ENCODE assay signal across 28 mouse cellular contexts in the genomic region with DNA sequence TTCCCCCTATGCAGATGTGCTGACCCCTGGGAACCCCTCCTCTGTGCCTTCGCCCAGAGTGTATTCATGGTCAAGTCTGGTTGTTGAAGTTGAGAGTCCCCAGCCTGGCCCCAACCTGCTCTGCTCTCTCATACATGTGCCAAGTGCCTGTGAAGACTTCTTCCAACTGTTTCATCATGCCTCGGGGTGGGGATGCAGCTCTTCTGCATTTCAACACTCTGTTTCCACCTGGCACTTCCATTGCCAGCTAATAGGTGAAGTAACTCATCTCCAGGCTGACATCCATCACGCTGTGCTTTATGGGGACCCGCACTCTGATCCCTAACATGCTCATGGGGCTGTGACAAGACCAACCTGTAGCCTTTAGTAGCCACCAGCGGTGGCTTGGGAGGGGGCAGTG.
DNase-seq lines count a peak whose midpoint lies in the region; ATAC-seq lines count a peak whose summit lies in the region.
"Had no signal": no experiment of that assay in that cellular context is flagged by ENCODE, and none has a peak within 500 bp of the region (broad histone marks: within the 10 kb centered on the region; RNA-seq: fewer than 3 reads in every experiment).

No protein-coding gene starts in this region.

- no peak overlapping the region for H3K9ac ChIP-seq in liver, embryonic 16.5 days (ENCODE audit: low read depth, low read length)
- no peak overlapping the region for H3K9ac ChIP-seq in liver, embryonic 12.5 days
- H3K9ac ChIP-seq: forebrain, embryonic 13.5 days; heart, embryonic 12.5 days; hindbrain, embryonic 13.5 days; limb, embryonic 13.5 days; lung, embryonic 14.5 days; midbrain, embryonic 12.5 days; neural tube, embryonic 12.5 days had no signal

- peak overlapping the region; percentile 61 for H3K27ac ChIP-seq in liver, embryonic 16.5 days (ENCODE audit: low read length)
- no peak overlapping the region for H3K27ac ChIP-seq in liver, embryonic 12.5 days
- H3K27ac ChIP-seq: forebrain, embryonic 13.5 days; heart, adult 2 months; hindbrain, embryonic 13.5 days; layer of hippocampus, adult 2 months; limb, embryonic 13.5 days; midbrain, embryonic 12.5 days; neural tube, embryonic 12.5 days had no signal

- no peaks in the 10 kb centered on the region for H3K27me3 ChIP-seq in liver, embryonic 16.5 days (ENCODE audit: control insufficient read depth, insufficient read depth, low read depth, low read length)
- H3K27me3 ChIP-seq in liver, embryonic 12.5 days (replicated peaks) = peaks cover 17% of the 10 kb centered on the region
- H3K27me3 ChIP-seq: forebrain, embryonic 13.5 days; heart, embryonic 12.5 days; neural tube, embryonic 12.5 days had no signal

- H3K9me3 ChIP-seq in liver, embryonic 16.5 days (replicated peaks; ENCODE audit: control insufficient read depth, low read length) = no peaks in the 10 kb centered on the region
- H3K9me3 ChIP-seq in liver, embryonic 12.5 days (replicated peaks) = 0 out of 2 replicates have a peak, but pooled peaks cover 2% of the 10 kb centered on the region
- H3K9me3 ChIP-seq: midbrain, embryonic 12.5 days had no signal

- H3K4me2 ChIP-seq in liver, embryonic 16.5 days (ENCODE audit: low read depth, low read length) = no peak overlapping the region
- no peak overlapping the region for H3K4me2 ChIP-seq in liver, embryonic 12.5 days
- H3K4me2 ChIP-seq: forebrain, embryonic 13.5 days; heart, embryonic 12.5 days; hindbrain, embryonic 13.5 days; limb, embryonic 13.5 days; lung, embryonic 14.5 days; midbrain, embryonic 12.5 days; neural tube, embryonic 12.5 days had no signal

- H3K36me3 ChIP-seq in liver, embryonic 16.5 days (ENCODE audit: control insufficient read depth, insufficient read depth) = no peaks in the 10 kb centered on the region
- no peaks in the 10 kb centered on the region for H3K36me3 ChIP-seq in liver, embryonic 12.5 days
- H3K36me3 ChIP-seq: heart, embryonic 12.5 days; hindbrain, embryonic 13.5 days; limb, embryonic 13.5 days; midbrain, embryonic 12.5 days; neural tube, embryonic 12.5 days had no signal

- peak; percentile 31 for DNase-seq in adrenal gland, adult 2 months
- DNase-seq in adrenal gland, adult (ENCODE audit: inconsistent age in 2 of 2, low spot score in 1 of 2) = no peak
- no peak for DNase-seq in urinary bladder, postnatal 14 days (ENCODE audit: low spot score)
- DNase-seq in T-cell, adult 2 months (ENCODE audit: low spot score) = no peak
- DNase-seq: adrenal gland, postnatal 14 days; cerebellum, adult 11-12 months; cerebellum, adult 9-11 months; embryo, embryonic 11 days; gastrocnemius, postnatal 25 days; heart, adult 2 months; heart, postnatal 4 days; kidney, adult 18-20 months; kidney, postnatal 36 days; lung, embryonic 14.5 days; thymus, postnatal 4 days had no signal

- no peak overlapping the region for H3K4me3 ChIP-seq in liver, embryonic 16.5 days (ENCODE audit: low read depth, low read length)
- H3K4me3 ChIP-seq in liver, embryonic 12.5 days = no peak overlapping the region
- H3K4me3 ChIP-seq: erythroblast, embryonic 14.5 days; forebrain, embryonic 13.5 days; heart, adult 2 months; heart, embryonic 12.5 days; hindbrain, embryonic 13.5 days; layer of hippocampus, adult 2 months; limb, embryonic 13.5 days; midbrain, embryonic 12.5 days; myocyte; neural tube, embryonic 12.5 days had no signal

- 61% methylated on average over 5 of the region's 5 CpGs for WGBS in liver, embryonic 16.5 days (ENCODE audit: insufficient replicate concordance)
- 67% methylated on average over 5 of the region's 5 CpGs for WGBS in liver, embryonic 12.5 days (ENCODE audit: insufficient replicate concordance)

- ATAC-seq in liver, embryonic 16.5 days (ENCODE audit: low read depth) = no peak
- no peak for ATAC-seq in liver, embryonic 12.5 days
- ATAC-seq in granulocyte monocyte progenitor cell, adult 5-6 weeks (replicated peaks; ENCODE audit: poor library complexity, severe bottlenecking) = peak; percentile 15
- peak; percentile 31 for ATAC-seq in megakaryocyte, adult 5-6 weeks (ENCODE audit: poor library complexity, severe bottlenecking)
- ATAC-seq: forebrain, embryonic 13.5 days had no signal

- peaks cover 19% of the 10 kb centered on the region for H3K4me1 ChIP-seq in liver, embryonic 16.5 days (ENCODE audit: control insufficient read depth, low read depth, low read length)
- peaks cover 14% of the 10 kb centered on the region for H3K4me1 ChIP-seq in liver, embryonic 12.5 days

Comparison
In these comparisons a context has a peak if more than half of its experiments do, and no peak if none do; other contexts are left out.
1. ATAC-seq: peak in granulocyte monocyte progenitor cell, adult 5-6 weeks (single experiment) and megakaryocyte, adult 5-6 weeks (single experiment); none in liver, embryonic 16.5 days (single experiment) and liver, embryonic 12.5 days (single experiment).